Mouse (Mus musculus) splenic B cell, adult 2 months (primary cell): ENCODE results near the gene Svs3b.
"Not testable (repeated sequence)": the region's sequence is repeated elsewhere in the genome, so short reads cannot be mapped to it uniquely, and the experiment has no call there.

Source experiments
- DNase-seq: peaks from one replicate; pipeline ENCODE4 v3.0.0-alpha.2; 2011; ENCODE audit warnings: low read depth, low spot score
- H3K27me3 ChIP-seq: 2 replicates; pipeline ENCODE4 v1.6.1; 2012; ENCODE audit warnings: mild to moderate bottlenecking, low read length, moderate library complexity, mixed read lengths; ENCODE audit not compliant: control insufficient read depth, poor library complexity, insufficient read depth, severe bottlenecking
- H3K36me3 ChIP-seq: 2 replicates; pipeline ENCODE4 v1.6.1; 2012; ENCODE audit warnings: mild to moderate bottlenecking, low read length, moderate library complexity, mixed read lengths; ENCODE audit not compliant: control insufficient read depth, poor library complexity, insufficient read depth, severe bottlenecking

Gene Svs3b

DNA sequence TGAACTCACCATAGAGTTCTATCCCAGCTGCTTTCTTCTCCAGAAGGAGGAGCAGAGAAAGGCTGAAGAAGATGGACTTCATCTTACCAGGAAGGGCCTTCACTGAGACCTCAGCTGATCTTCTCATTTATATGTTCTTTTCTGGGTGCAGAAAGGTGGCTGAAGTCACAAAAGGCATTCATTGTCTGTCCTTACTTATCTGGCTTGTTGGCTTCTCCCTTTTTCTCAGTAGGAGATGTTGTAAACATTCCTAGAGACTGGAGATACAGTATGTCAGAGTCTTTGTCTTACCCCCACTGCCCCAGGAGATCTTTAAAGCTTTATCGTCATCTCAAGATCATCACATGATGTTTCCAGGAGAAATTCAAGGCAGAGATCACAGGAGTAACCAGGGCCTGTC lies at the start of gene Svs3b:
TSS of gene Svs3b (minus strand) at position 101 of the 400 bp plus-strand sequence.
- not testable (repeated sequence) for DNase-seq, H3K27me3 ChIP-seq, H3K36me3 ChIP-seq

DNA sequence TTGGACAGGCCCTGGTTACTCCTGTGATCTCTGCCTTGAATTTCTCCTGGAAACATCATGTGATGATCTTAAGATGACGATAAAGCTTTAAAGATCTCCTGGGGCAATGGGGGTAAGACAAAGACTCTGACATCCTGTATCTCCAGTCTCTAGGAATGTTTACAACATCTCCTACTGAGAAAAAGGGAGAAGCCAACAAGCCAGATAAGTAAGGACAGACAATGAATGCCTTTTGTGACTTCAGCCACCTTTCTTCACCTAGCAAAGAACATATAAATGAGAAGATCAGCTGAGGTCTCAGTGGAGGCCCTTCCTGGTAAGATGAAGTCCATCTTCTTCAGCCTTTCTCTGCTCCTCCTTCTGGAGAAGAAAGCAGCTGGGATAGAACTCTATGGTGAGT lies 32.5 kb upstream of the Svs3b start, which contains the start of gene Svs3a:
TSS of gene Svs3a (plus strand) at position 301 of the 400 bp plus-strand sequence.
- DNase-seq, H3K36me3 ChIP-seq, H3K27me3 ChIP-seq: not testable (repeated sequence)

DNA sequence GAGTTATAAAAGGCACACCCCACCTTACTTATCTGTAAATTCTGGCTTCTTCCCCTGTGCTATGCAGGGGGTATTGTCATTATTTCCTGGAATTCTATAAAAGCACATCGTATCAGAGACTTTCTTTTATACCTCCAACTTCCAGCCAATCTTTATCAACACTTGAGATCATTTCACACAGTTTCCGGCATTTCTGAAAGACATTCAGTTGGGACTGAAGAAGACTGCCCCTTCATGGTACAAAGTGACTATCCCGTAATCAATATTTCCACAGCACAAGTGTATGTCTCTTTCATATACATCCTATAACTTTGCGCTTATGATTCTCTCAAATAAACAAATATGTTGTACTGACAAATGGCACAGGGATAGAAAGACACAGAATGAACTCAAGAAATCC lies 21.9 kb upstream of the Svs3b start, which contains the start of gene Svs4:
TSS of gene Svs4 (minus strand) at position 101 of the 400 bp plus-strand sequence.
- DNase-seq, result no peak
- H3K36me3 ChIP-seq, result no peaks in the 10 kb centered on the region
- no peaks in the 10 kb centered on the region for H3K27me3 ChIP-seq

DNA sequence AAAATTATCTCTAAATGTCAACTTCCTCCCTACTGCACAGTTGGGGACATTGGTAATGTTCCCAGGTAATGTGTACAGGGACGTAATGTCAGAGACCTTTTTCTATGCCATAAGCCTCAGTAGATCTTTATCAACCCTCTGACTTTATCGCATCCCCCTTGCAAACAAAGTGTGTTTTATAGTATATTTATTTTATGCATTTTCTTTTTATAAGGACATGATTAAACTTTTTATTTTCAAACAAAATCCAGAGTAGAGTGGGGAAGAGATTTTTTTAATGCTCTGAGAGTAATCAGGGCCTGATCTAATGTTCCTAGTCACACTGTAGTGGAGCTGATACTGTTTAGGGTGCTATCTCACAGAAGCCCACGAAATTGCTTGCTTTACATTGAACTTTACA lies 18.1 kb downstream of the Svs3b start, which contains the start of gene Svs2:
TSS of gene Svs2 (minus strand) at position 101 of the 400 bp plus-strand sequence.
- Histone ChIP-seq H3K27me3 (no peaks in the 10 kb centered on the region), H3K36me3 (no peaks in the 10 kb centered on the region)
- DNase-seq, result no peak

DNA sequence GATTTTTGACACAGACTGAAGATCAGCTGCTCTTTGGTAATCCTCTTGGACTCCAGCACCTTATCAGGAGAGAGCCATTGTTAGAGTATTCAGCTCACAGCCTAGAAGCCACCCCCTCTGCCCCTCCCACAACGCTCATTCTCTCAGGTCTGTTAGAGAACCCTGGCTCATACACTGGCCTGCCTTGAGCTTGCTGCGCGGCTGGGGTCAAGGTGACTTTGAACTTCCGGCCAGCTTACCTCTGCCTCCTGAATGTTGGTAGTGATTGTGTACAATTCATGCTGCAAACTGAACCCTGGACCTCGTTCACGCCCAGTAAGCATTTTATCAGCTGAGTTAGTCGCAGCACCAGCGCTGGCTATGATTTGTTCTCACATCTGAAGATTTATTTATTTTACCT lies 23.8 kb downstream of the Svs3b start:
- no peaks in the 10 kb centered on the region for H3K36me3 ChIP-seq
- no peaks in the 10 kb centered on the region for H3K27me3 ChIP-seq

DNA sequence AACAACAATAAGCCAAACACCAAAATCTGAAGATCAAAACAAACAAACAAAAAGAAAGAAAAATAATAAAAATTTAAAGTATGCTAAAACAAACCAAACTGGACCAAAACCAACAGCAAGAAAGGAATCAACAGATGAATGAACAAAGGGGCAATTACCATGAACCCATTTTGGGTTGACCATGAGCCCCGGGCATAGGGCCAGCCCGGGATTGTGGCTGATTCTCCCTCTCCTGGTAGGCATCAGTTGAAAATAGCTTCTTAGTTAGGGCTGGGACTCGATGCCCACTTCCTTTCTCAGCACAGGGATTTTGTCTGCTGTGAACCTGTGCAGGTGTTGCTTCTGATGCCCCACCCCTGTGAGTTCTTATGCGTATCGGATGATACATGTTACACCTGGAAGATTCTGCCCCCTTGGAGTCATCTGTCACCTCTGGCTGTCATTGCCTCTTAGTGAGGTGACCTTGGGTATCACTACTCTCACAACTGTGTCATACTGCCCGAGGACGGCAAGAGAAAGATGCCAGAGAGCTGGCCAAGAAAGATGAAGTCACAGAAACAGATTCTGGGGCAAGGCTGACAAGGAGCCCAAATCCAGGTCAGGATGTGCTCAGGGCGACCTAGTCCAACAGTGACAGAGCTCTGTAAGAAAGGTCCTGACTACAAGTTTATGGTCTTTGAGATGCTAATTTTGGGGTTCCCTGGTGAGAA lies 27.9 kb downstream of the Svs3b start:
- no peak for DNase-seq

More for the DNA sequence above, 23.8 kb downstream of the Svs3b start:
- DNase-seq, result no peak

DNA sequence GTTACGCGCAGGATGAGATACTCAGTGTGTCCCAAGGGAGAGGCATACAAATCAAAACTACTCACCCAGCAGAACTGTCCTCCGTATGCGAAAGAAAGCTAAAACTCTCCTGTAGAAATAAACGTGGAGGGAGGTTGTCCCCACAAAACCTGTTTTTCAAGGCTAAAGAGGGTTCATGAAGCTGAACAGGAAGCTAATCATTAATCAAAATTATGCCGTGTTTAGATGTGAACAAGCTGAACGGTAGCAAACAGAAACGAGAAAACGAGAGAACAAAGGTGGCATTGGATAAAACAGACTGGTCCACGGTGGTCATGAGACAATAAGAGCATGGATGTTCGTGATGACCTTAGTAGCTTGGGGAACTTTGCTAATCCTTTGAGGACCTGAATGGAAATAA lies 34.9 kb downstream of the Svs3b start, which contains the start of gene Wfdc15b:
TSS of gene Wfdc15b (minus strand) at position 139 of the 400 bp plus-strand sequence.
- Histone ChIP-seq H3K27me3 (no peaks in the 10 kb centered on the region), H3K36me3 (no peaks in the 10 kb centered on the region)
- no peak for DNase-seq

More for the DNA sequence above, 27.9 kb downstream of the Svs3b start:
- Histone ChIP-seq H3K27me3 (no peaks in the 10 kb centered on the region), H3K36me3 (no peaks in the 10 kb centered on the region)

DNA sequence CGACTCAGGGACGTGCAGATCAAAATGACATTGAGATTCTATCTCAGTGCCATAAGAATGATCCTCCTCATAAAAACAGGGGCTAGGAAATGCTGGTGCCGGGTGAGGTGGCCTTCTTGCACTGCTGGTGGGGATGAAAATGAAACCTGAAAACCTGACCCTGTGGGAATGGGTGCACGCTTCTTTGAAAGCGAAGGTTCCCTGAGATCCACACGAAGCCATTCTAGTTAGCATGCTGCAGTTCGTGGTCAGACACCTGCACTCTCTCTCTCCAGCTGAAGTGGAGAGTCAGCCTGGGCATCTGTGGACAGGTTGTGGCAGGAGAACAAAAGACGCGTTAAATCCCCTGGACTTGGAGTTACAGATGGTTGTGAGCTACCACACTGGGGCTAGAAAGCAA lies 37.1 kb downstream of the Svs3b start:
- no peaks in the 10 kb centered on the region for H3K27me3 ChIP-seq
- no peak for DNase-seq
- no peaks in the 10 kb centered on the region for H3K36me3 ChIP-seq

DNA sequence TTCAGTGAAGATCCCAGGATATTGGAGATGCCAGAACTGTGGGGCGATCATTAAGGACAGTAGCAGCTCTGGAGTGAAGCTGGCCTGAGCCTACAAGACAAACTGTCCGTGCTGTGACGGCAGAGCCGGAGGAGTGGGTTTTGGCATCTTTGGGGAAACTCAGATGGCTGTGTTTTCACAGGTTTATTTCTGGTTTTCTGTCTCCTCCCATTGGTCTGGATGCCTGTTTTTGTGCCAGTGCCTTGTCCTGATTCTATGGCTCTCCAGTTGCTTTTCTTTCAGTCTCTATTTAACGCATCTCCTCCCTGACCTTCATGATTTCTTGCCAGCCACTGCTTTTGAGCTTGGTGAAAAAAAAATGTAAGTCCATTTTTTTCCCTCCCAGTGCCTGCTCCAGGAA lies 43.7 kb downstream of the Svs3b start:
- Histone ChIP-seq H3K36me3 (no peaks in the 10 kb centered on the region), H3K27me3 (no peaks in the 10 kb centered on the region)
- DNase-seq, result no peak

DNA sequence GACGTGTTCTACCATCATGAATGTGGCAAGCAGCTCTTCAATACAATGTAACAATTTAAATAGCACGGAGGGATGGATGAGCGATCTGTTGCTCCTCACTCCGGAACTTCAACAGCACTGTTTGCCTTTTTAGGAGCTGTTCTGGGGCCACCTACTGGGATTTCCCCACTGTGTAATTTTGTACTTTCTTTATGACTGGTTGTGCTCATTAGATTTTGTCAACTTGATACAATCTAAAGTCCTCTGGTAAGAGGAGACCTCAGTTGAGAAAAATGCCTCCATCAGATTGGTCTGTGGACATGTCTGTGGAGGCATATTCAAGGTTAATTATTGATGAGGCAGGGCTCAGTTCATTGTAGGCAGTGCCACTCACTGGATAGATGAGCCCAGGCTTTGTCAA lies 45.5 kb downstream of the Svs3b start:
- no peak for DNase-seq
- Histone ChIP-seq H3K27me3 (no peaks in the 10 kb centered on the region), H3K36me3 (no peaks in the 10 kb centered on the region)

DNA sequence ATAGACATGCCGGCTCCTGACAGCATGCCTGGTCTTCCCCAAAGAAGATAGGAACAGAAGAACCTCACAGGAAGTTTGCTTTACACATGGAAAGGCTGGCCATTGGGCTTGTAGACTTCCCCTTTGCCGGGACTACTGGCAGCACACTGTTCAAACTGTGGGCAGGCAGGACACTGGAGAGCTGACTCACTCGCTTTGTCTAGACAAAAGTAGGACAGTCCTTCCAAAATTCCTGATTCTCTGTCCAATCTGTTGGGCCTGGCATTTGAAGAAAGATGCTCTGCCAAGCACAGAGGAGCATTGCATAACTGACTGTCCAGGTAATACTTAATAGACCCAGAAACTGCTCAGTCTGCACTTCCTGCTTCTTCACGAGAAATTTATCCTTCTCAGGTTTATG lies 49.8 kb downstream of the Svs3b start:
- H3K36me3 ChIP-seq, result no peaks in the 10 kb centered on the region
- no peaks in the 10 kb centered on the region for H3K27me3 ChIP-seq
- DNase-seq, result no peak

DNA sequence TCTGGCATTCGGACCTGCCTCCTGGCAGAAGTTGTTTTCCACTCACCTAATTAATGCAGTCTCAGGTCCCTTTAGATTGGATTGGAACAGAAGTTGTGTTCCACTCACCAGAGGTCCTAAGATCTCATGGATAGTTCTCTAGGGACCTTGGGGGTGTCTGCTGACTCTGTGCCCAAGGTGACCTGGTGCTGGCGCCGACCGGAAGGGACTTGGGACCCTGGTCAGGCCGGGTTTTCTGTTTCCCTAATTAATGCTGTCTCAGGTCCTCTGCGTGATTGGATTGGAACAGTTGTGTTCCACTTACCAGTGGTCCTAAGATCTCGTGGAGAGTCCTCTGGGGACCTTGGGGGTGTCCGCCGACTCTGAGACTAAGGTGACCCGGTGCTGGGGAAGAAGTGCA lies 50.4 kb downstream of the Svs3b start:
- DNase-seq, H3K36me3 ChIP-seq, H3K27me3 ChIP-seq: not testable (repeated sequence)
